Mouse (Mus musculus) forebrain, embryonic 11.5 days (tissue): Measurements from ENCODE around the gene Map4k3. TPM values are rescaled to one million over a fixed set of nuclear protein-coding genes. Genes with fewer than 3 reads are reported as not detected.
"Not testable (repeated sequence)": the region's sequence is repeated elsewhere in the genome, so short reads cannot be mapped to it uniquely, and the experiment has no call there.

Experiments used
- ATAC-seq: fragments of 200-750 bp; cut with Nextera tagmentation; replicated peaks from 2 replicates; pipeline ENCODE4 v1.8.0; 2017; ENCODE audit warnings: moderate TSS enrichment; ENCODE audit not compliant: low FRiP score
- DNase-seq: peaks from one replicate; pipeline ENCODE4 v3.0.0-alpha.2; 2017; ENCODE audit warnings: low spot score
- H3K27ac ChIP-seq: fragments of 300-500 bp; sonication (generic); 2 replicates; pipeline ENCODE4 v1.5.1; 2014; ENCODE audit warnings: low read depth, low read length
- H3K27me3 ChIP-seq: fragments of 300-500 bp; sonication (generic); 2 replicates; pipeline ENCODE4 v1.6.1; 2014; ENCODE audit warnings: mild to moderate bottlenecking, low read length, mixed read lengths; ENCODE audit not compliant: control insufficient read depth, insufficient read depth
- H3K36me3 ChIP-seq: fragments of 300-500 bp; sonication (generic); 2 replicates; pipeline ENCODE4 v1.6.1; 2014; ENCODE audit warnings: mild to moderate bottlenecking, low read length, moderate library complexity, mixed read lengths; ENCODE audit not compliant: control insufficient read depth, insufficient read depth
- H3K4me1 ChIP-seq: fragments of 300-500 bp; sonication (generic); replicated peaks from 2 replicates; pipeline ENCODE4 v1.6.1; 2014; ENCODE audit warnings: low read length, mixed read lengths; ENCODE audit not compliant: control insufficient read depth, insufficient read depth
- H3K4me2 ChIP-seq: fragments of 300-500 bp; sonication (generic); 2 replicates; pipeline ENCODE4 v1.6.1; 2014; ENCODE audit warnings: low read depth, mild to moderate bottlenecking, low read length, moderate library complexity, mixed read lengths; ENCODE audit not compliant: severe bottlenecking
- H3K4me3 ChIP-seq: fragments of 300-500 bp; sonication (generic); 2 replicates; pipeline ENCODE4 v1.5.1; 2014; ENCODE audit warnings: low read depth, low read length
- H3K9ac ChIP-seq: fragments of 300-500 bp; sonication (generic); 2 replicates; pipeline ENCODE4 v1.6.1; 2014; ENCODE audit warnings: low read length
- H3K9me3 ChIP-seq: fragments of 300-500 bp; sonication (generic); 2 replicates; pipeline ENCODE4 v1.6.1; 2016; ENCODE audit warnings: low read length, mixed read lengths; ENCODE audit not compliant: control insufficient read depth
- WGBS: fragments of 180-500 bp; shearing (Covaris S2); extraction: QIAGEN DNeasy Blood & Tissue Kit; methylation state at CpG from one replicate; pipeline ENCODE4 v1.1.7; 2014; 5-methylcytosine and 5-hydroxymethylcytosine counted together
- polyA plus RNA-seq: library from polyadenylated mRNA; unstranded; fragments of >200 nt; fragmentation: Nextera tagmentation; extraction: Ambion mirVana; gene quantifications from 2 replicates; pipeline ENCODE4 v1.2.1, GENCODE M21; 2014

Map4k3 gene
- polyA plus RNA-seq, 1 experiment from 2014 or later = 28.1 TPM

- H3K9me3 ChIP-seq = no peaks in the 10 kb centered on the region
- no peak overlapping the region for H3K27ac ChIP-seq
- H3K9ac ChIP-seq = no peak overlapping the region
- ATAC-seq = no peak
- no peak overlapping the region for H3K4me3 ChIP-seq
- H3K36me3 ChIP-seq = no peaks in the 10 kb centered on the region
- H3K4me2 ChIP-seq = no peak overlapping the region
- WGBS = 65% methylated on average over 6 of the region's 6 CpGs
- DNase-seq = no peak
- H3K27me3 ChIP-seq = no peaks in the 10 kb centered on the region
- no peaks in the 10 kb centered on the region for H3K4me1 ChIP-seq
Observed at GRCm38 (mm10) chr17:80537136-80537535, 191.1 kb downstream of the Map4k3 start.

DNA sequence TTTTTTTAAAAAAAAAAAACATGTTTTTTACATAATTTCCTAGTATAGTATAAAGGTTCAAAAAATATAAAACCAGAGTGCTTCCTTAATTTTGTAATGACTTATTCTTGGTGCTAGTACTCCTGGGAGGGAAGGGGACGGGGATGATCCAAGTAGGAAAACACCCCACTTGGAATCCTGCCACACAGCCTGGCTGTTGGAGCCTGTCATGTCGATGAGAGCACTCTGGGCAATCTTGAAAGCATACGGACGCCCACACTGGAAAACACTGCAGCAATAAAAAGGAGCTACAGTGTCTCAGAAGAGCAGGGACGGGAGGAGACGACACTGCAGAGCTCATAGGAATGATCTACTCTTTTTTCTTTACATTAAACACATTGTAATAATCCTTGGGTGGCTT, 192.7 kb downstream of the Map4k3 start:
- ATAC-seq (no peak), DNase-seq (no peak)
- WGBS = 85% methylated on average over 6 of the region's 6 CpGs
- Histone ChIP-seq H3K4me2 (no peak overlapping the region), H3K27ac (no peak overlapping the region), H3K9ac (no peak overlapping the region), H3K4me3 (no peak overlapping the region), H3K9me3 (no peaks in the 10 kb centered on the region), H3K4me1 (no peaks in the 10 kb centered on the region), H3K36me3 (no peaks in the 10 kb centered on the region), H3K27me3 (no peaks in the 10 kb centered on the region)

DNA sequence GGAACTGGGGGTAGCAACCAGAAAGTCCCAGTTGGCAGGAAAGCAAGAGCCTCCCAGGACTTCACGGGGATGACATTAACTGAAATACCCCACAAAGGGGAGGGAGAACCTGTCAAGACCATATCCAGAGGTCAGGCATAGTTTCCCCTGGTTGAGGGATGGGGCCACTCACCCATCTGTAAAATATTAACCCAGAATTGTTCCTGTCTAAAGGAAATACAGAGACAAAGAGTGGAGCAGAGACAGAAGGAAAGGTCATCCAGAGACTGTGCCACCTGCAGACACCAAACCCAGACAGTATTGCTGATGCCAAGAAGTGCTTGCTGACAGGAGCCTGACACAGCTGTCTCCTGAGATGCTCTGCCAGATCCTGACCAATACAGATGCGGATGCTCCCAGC, 196.9 kb downstream of the Map4k3 start:
- H3K4me3 ChIP-seq, H3K27ac ChIP-seq, H3K9me3 ChIP-seq, H3K4me2 ChIP-seq, ATAC-seq, H3K9ac ChIP-seq, H3K27me3 ChIP-seq, H3K36me3 ChIP-seq, H3K4me1 ChIP-seq, DNase-seq: not testable (repeated sequence)
- WGBS = 83% methylated on average over 2 of the region's 2 CpGs

Other genes with a start within 250 kb of the Map4k3 start
- 8.8 and 11.0 TPM in 2 replicates for gene Sos1, start 248.0 kb downstream of the Map4k3 start, polyA plus RNA-seq
- gene Cdkl4, start 150.7 kb downstream of the Map4k3 start, polyA plus RNA-seq = 1.5 and 2.1 TPM in 2 replicates
- 13.6 and 14.7 TPM in 2 replicates for gene Tmem178, start 216.1 kb upstream of the Map4k3 start, polyA plus RNA-seq